15 mouse cellular contexts compared by ENCODE assay signal in the genomic region with DNA sequence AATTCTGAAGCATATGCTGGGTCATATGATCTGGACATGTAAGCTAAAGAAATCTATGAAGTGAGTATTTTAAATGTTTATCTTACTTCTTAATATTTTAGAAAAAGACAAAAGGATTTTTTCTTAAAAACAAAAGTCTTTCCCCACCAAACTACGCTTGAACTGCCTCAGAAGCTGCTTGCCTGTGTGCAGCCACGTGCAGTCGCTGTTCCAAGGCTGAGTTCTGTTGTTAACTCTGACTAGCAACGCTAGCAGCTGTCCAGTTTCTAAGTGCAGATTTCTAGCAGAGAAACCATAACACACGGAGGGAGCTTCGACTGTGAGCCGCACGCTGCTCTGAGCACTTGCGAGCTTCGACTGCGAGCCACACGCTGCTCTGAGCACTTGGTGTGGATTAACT. TPM values are rescaled to one million over a fixed set of nuclear protein-coding genes. Genes with fewer than 3 reads are reported as not detected.
DNase-seq lines count a peak whose midpoint lies in the region; ATAC-seq and TF ChIP-seq lines count a peak whose summit lies in the region.
"Had no signal": no experiment of that assay in that cellular context is flagged by ENCODE, and none has a peak within 500 bp of the region (broad histone marks: within the 10 kb centered on the region; RNA-seq: fewer than 3 reads in every experiment).

No protein-coding gene starts in this region.

- no peak overlapping the region for H3K4me2 ChIP-seq in midbrain, embryonic 14.5 days (ENCODE audit: low read length)
- H3K4me2 ChIP-seq in midbrain, embryonic 13.5 days (replicated peaks), result no peak overlapping the region
- H3K4me2 ChIP-seq: heart, embryonic 13.5 days; liver, embryonic 13.5 days had no signal

- no peaks in the 10 kb centered on the region for H3K36me3 ChIP-seq in midbrain, embryonic 14.5 days (ENCODE audit: control insufficient read depth, insufficient read depth, low read length)
- no peaks in the 10 kb centered on the region for H3K36me3 ChIP-seq in midbrain, embryonic 13.5 days
- H3K36me3 ChIP-seq: heart, embryonic 13.5 days; liver, embryonic 13.5 days had no signal

- peak overlapping the region; percentile 71 for H3K27ac ChIP-seq in gastrocnemius, adult 2 months
- H3K27ac ChIP-seq in midbrain, embryonic 14.5 days (replicated peaks; ENCODE audit: low read depth, low read length), result no peak overlapping the region
- H3K27ac ChIP-seq in midbrain, embryonic 13.5 days, result no peak overlapping the region
- H3K27ac ChIP-seq: heart, embryonic 13.5 days; liver, embryonic 13.5 days had no signal

- no peak overlapping the region for H3K4me3 ChIP-seq in gastrocnemius, adult 2 months
- no peak overlapping the region for H3K4me3 ChIP-seq in midbrain, embryonic 14.5 days (replicated peaks; ENCODE audit: low read depth, low read length)
- H3K4me3 ChIP-seq in midbrain, embryonic 13.5 days (replicated peaks), result no peak overlapping the region
- H3K4me3 ChIP-seq: heart, embryonic 13.5 days; liver, embryonic 13.5 days; myocyte had no signal

- no peaks in the 10 kb centered on the region for H3K4me1 ChIP-seq in midbrain, embryonic 14.5 days (ENCODE audit: control insufficient read depth, insufficient read depth, low read length)
- no peaks in the 10 kb centered on the region for H3K4me1 ChIP-seq in midbrain, embryonic 13.5 days (replicated peaks)
- H3K4me1 ChIP-seq: liver, embryonic 13.5 days had no signal

- H3K9me3 ChIP-seq in midbrain, embryonic 14.5 days (ENCODE audit: control insufficient read depth, low read length), result no peaks in the 10 kb centered on the region
- H3K9me3 ChIP-seq in midbrain, embryonic 13.5 days, result no peaks in the 10 kb centered on the region
- H3K9me3 ChIP-seq: heart, embryonic 13.5 days; liver, embryonic 13.5 days had no signal

- DNase-seq in gastrocnemius, adult 2 months, result no peak
- no peak for DNase-seq in gastrocnemius, postnatal 14 days
- peak; percentile 12 to 47 for DNase-seq in layer of hippocampus, adult 18-20 months (ENCODE audit: low spot score in 2 of 2)
- DNase-seq in layer of hippocampus, postnatal 25 days (ENCODE audit: extremely low spot score in 1 of 2, low spot score in 1 of 2), result no peak
- peak; percentile 31 for DNase-seq in midbrain, embryonic 14.5 days
- peak; percentile 21 for DNase-seq in right cerebral cortex, postnatal 14 days
- no peak for DNase-seq in thymus, adult 18-20 months
- DNase-seq: cerebellum, adult 8-10 months; gastrocnemius, postnatal 25 days; heart, postnatal 4 days; liver, embryonic 13.5 days had no signal

- peak; percentile 35; the same call in 1 of the 2 replicates for TF ChIP-seq CTCF in gastrocnemius, adult 2 months (IDR thresholded peaks at IDR 0.05)

- intact Hi-C loops in gastrocnemius, adult 2 months (cut with DNase I), result no loop called here
- intact Hi-C loops in gastrocnemius, postnatal 14 days (cut with DNase I; ENCODE audit: low total_unique reads), result no loop called here

- H3K27me3 ChIP-seq in midbrain, embryonic 14.5 days (ENCODE audit: control insufficient read depth, insufficient read depth, low read length), result no peaks in the 10 kb centered on the region
- no peaks in the 10 kb centered on the region for H3K27me3 ChIP-seq in midbrain, embryonic 13.5 days
- H3K27me3 ChIP-seq: heart, embryonic 13.5 days; liver, embryonic 13.5 days had no signal

- no peak for ATAC-seq in midbrain, embryonic 14.5 days (ENCODE audit: low FRiP score, low TSS enrichment)
- no peak for ATAC-seq in midbrain, embryonic 13.5 days
- ATAC-seq: forebrain, embryonic 16.5 days had no signal

- WGBS in midbrain, embryonic 14.5 days, result 71% methylated on average over 12 of the region's 12 CpGs
- WGBS in midbrain, embryonic 13.5 days, result 78% methylated on average over 12 of the region's 12 CpGs

- H3K9ac ChIP-seq in midbrain, embryonic 14.5 days (replicated peaks; ENCODE audit: low read length), result no peak overlapping the region
- H3K9ac ChIP-seq in midbrain, embryonic 13.5 days (replicated peaks), result no peak overlapping the region
- H3K9ac ChIP-seq: heart, embryonic 13.5 days; liver, embryonic 13.5 days had no signal

RNA-seq across cellular contexts. Expression of a gene that starts 55.1 kb away (rescaled TPM):
- total RNA-seq in gastrocnemius, adult 2 months (2021), result 1 to 10 TPM; 2.7 to 5.3 TPM
- 1 to 10 TPM; 6.4 to 7.0 TPM for total RNA-seq in gastrocnemius, postnatal 14 days (2021)
- 1 to 10 TPM; 8.6 to 9.9 TPM for total RNA-seq in layer of hippocampus, adult 18-20 months (2021)
- 1 to 10 TPM; 6.6 to 6.8 TPM for total RNA-seq in layer of hippocampus, postnatal 25 days (2021)
- 1.7 and 2.6 TPM in 2 replicates for polyA plus RNA-seq in midbrain, embryonic 14.5 days (2014; fragmentation: Nextera tagmentation; extraction: Ambion mirVana)
- polyA plus RNA-seq in midbrain, embryonic 13.5 days (2015; fragmentation: Nextera tagmentation; extraction: Ambion mirVana), result 1.5 and 2.1 TPM in 2 replicates

Comparison
In these comparisons a context has a peak if more than half of its experiments do, and no peak if none do; other contexts are left out.
1. DNase-seq: peak in layer of hippocampus, adult 18-20 months (2 of 2), midbrain, embryonic 14.5 days (single experiment) and right cerebral cortex, postnatal 14 days (single experiment); none in gastrocnemius, adult 2 months (single experiment), gastrocnemius, postnatal 14 days (single experiment), layer of hippocampus, postnatal 25 days (0 of 2) and thymus, adult 18-20 months (0 of 2).